Mouse (Mus musculus) gastrocnemius, adult 2 months (tissue): ENCODE results near the gene Mfsd12. TPM values are rescaled to one million over a fixed set of nuclear protein-coding genes. Genes with fewer than 3 reads are reported as not detected.
A peak's percentile ranks its signal among the peaks of the same experiment; 100 is the strongest.

ENCODE experiments used
- DNase-seq: peaks from one replicate; pipeline ENCODE4 v3.0.0; 2022
- H3K27ac ChIP-seq: fragments of 200-600 bp; 2 replicates; pipeline ENCODE4 v1.8.1; 2022; ENCODE audit warnings: mild to moderate bottlenecking
- H3K4me3 ChIP-seq: fragments of 200-600 bp; 2 replicates; pipeline ENCODE4 v1.8.1; 2022; ENCODE audit warnings: mild to moderate bottlenecking, moderate library complexity
- CTCF ChIP-seq: fragments of 200-600 bp; IDR thresholded peaks from 2 replicates; pipeline ENCODE4 v1.8.1; 2022; ENCODE audit warnings: antibody characterized with exemption, mild to moderate bottlenecking, moderate library complexity
- intact Hi-C: fragments of 180-260 bp; cut with DNase I; formaldehyde crosslinking; loops from one replicate; pipeline ENCODE4 v1.15.1; 2025
- total RNA-seq, 2 experiments: library from RNA; stranded (reverse); gene quantifications; 2 replicates each; pipeline ENCODE4 v1.2.3; 2021

Gene Mfsd12
- total RNA-seq, 2 experiments from 2014 or later = 2.2 to 3.3 TPM

DNA sequence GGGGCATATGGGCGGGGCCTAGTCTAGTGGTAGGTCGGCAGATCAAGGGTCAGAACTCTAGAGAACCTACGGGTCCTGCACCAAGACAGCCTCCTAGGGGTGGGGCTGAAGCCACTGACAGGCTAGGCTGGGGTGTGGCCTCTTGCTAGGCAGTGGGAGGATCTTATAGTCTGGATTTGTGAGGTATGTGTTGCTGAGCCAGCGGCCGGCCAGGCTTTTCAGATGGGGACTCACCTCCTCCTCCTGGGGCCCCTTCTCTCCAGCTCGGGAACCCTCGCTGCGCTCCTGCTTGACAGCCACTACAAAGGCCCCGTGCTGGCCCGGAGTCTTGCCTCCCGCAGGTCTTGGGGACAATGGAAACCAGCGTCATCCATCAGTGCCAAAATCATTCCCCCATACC lies 8.1 kb upstream of the Mfsd12 start:
- no peak for TF ChIP-seq CTCF
- DNase-seq = no peak

GRCm38 (mm10) chr10:81349961-81350350 lies 7.3 kb upstream of the Mfsd12 start:
- Histone ChIP-seq H3K27ac (peak overlapping the region; percentile 96), H3K4me3 (peak overlapping the region; percentile 99)
- no peak for TF ChIP-seq CTCF
- intact Hi-C loops = loop anchor here (2.0 to 5.0 kb wide), 2 partner anchors 27 to 58 kb away; partner anchors contain the start of genes Pip5k1c and Tjp3
- no peak for DNase-seq

More for the DNA sequence above, 8.1 kb upstream of the Mfsd12 start:
- peak overlapping the region; percentile 96 for H3K27ac ChIP-seq
- H3K4me3 ChIP-seq = peak overlapping the region; percentile 99
- intact Hi-C loops = loop anchor here (2.0 kb wide), 1 partner anchor 26 kb away; no protein-coding TSS in a partner anchor

- peak; percentile 91 for TF ChIP-seq CTCF
- H3K27ac ChIP-seq = peak within 1 kb of the TSS; percentile 96
- DNase-seq = peak; percentile 100
- intact Hi-C loops = loop anchor here (5.0 kb wide), 1 partner anchor 58 kb away; the partner anchor contains the start of genes Pip5k1c and Tjp3
- peak within 1 kb of the TSS; percentile 99 for H3K4me3 ChIP-seq
These were observed 6.8 kb upstream of the Mfsd12 start, which contains the start of gene Hmg20b for GRCm38 (mm10) chr10:81350351-81351063. Gene Hmg20b (minus strand): TSS chr10:81350480.

DNA sequence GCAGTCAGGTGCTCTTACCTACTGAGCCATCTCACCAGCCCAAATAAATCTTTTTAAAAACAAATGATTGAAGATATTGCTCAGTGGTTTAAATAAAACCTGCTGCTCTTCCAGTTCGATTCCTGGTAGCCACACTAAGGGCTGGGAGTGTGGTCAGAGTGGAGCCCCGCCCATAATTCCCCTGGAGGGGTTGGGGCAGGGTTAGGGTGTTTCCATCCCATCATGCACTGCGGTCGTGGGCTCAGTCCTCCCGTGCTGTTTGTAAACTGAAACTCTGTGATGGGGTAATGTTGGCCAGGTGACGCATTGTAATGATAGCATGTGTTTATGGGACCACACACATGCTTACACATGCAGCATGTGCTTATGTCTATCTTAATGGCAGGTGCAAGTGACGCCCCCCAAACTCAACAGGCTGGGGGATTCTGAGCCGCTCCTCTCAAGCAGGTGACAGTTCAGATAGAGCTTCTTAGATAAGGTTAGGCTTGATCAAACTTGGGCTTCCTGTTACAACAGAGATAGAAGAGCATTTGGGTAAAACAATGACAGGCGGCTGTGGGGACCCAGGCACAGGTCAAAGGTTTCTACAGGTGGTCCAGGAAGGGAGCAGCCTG lies 5.5 kb upstream of the Mfsd12 start:
- TF ChIP-seq CTCF = no peak
- H3K4me3 ChIP-seq = no peak overlapping the region
- DNase-seq = no peak
- peak overlapping the region; percentile 93; the same call in 1 of the 2 replicates for H3K27ac ChIP-seq
- intact Hi-C loops = loop anchor here (5.0 kb wide), 1 partner anchor 59 kb away; the partner anchor contains the start of genes Pip5k1c and Tjp3

- no peak for DNase-seq
- Histone ChIP-seq H3K4me3 (no peak overlapping the region), H3K27ac (no peak overlapping the region)
- TF ChIP-seq CTCF = no peak
- intact Hi-C loops = loop anchor here (5.0 kb wide), 1 partner anchor 63 kb away; the partner anchor contains the start of genes Pip5k1c and Tjp3
These were observed 2.4 kb upstream of the Mfsd12 start for GRCm38 (mm10) chr10:81354738-81355477.

GRCm38 (mm10) chr10:81355533-81355932 lies 1.8 kb upstream of the Mfsd12 start:
- no peak for TF ChIP-seq CTCF
- no peak for DNase-seq
- intact Hi-C loops = no loop called here

DNA sequence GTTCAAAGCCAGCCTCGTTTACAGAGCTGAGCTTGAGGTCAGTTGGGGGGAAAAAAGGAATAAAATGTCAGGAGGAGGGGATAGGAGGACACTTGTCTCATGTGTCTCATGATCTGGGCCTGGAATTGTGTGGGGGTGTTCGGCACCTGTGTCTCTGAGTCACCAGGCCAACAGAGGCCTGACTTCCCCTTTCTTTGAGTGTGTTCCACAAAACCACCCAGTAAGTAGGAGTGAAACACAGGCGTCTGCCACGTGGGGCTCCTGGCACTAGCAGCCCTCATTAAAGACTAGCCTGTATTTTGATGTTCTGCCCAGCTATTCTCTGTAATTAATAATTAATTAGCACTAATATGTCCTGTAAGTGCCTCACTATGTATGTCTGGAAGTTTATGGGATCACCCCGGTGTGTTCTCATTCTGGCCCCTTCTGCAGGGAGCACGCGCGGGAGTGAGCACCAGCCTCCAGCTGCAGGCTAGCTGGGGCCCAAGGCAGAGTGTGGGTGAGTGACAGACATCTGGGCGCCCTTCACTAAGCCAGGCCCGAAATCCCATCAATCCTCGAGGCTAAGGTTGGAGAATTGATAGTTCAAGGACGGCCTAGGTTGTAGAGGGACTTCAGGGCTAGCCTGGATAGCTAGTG lies 820 bp upstream of the Mfsd12 start:
- no peak for TF ChIP-seq CTCF
- peak overlapping the region; percentile 92 for H3K4me3 ChIP-seq
- intact Hi-C loops = no loop called here
- no peak for DNase-seq
- H3K27ac ChIP-seq = peak overlapping the region; percentile 88; the same call in 1 of the 2 replicates

More at GRCm38 (mm10) chr10:81355533-81355932, 1.8 kb upstream of the Mfsd12 start:
- no peak overlapping the region for H3K27ac ChIP-seq
- no peak overlapping the region for H3K4me3 ChIP-seq

DNA sequence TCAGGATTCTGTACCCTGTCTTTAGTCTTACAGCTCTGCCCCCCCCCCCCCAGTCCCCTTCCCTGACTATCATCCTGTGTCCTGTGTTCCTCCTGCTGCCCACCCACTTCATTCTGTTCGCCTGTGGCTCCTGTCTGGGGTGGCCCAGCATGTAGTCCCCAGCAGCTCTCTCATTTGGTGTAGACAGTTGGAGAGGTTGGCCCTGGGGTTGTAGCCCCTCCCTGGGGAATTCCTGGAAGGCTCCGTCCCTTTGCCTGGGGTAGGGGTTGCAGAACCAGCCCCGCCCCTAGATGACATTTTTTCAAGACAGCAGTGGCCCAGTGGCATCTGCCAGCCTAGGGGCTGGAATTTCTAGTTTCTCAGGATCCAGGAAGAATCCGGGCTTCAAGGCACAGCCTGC lies 918 bp downstream of the Mfsd12 start:
- intact Hi-C loops = no loop called here
- no peak for TF ChIP-seq CTCF
- peak overlapping the region; percentile 88 for H3K27ac ChIP-seq

GRCm38 (mm10) chr10:81358841-81359240 lies 1.6 kb downstream of the Mfsd12 start:
- no peak for TF ChIP-seq CTCF
- Histone ChIP-seq H3K27ac (peak overlapping the region; percentile 88), H3K4me3 (peak overlapping the region; percentile 92)
- intact Hi-C loops = no loop called here
- no peak for DNase-seq

More for the DNA sequence above, 918 bp downstream of the Mfsd12 start:
- H3K4me3 ChIP-seq = peak overlapping the region; percentile 92
- no peak for DNase-seq

DNA sequence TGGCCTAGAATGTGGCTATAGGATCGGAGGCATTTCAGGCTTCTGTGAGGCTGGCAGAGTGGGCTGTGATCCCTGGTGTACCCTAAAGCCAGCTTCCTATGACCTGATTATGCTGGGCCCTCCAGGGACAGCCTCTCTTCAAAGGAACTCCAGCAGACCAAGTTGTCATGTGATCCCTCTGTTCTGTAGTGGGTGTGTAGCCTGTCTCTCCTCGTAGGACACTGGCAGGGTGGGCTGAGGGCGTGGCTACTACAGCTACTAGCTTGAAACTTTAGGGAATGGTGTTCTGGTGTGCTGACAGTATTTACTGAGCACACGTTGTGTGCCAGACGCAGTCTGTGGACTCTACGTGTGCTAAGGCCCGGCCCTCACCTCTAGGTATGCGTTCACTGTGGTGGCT lies 3.4 kb downstream of the Mfsd12 start:
- no peak for DNase-seq
- intact Hi-C loops = no loop called here
- no peak for TF ChIP-seq CTCF
- Histone ChIP-seq H3K4me3 (no peak overlapping the region), H3K27ac (peak overlapping the region; percentile 4; the same call in 1 of the 2 replicates)

- DNase-seq = no peak
- Histone ChIP-seq H3K4me3 (peak overlapping the region; percentile 23; the same call in 1 of the 2 replicates), H3K27ac (no peak overlapping the region)
- TF ChIP-seq CTCF = no peak
- intact Hi-C loops = no loop called here
These were observed 5.2 kb downstream of the Mfsd12 start for GRCm38 (mm10) chr10:81362336-81362949.
